Mouse (Mus musculus) embryonic facial prominence, embryonic 12.5 days (tissue): Measurements from ENCODE around the gene Adm. TPM values are rescaled to one million over a fixed set of nuclear protein-coding genes. Genes with fewer than 3 reads are reported as not detected.
A peak's percentile ranks its signal among the peaks of the same experiment; 100 is the strongest.
"Not testable (repeated sequence)": the region's sequence is repeated elsewhere in the genome, so short reads cannot be mapped to it uniquely, and the experiment has no call there.

Source experiments
- ATAC-seq: fragments of 200-750 bp; cut with Nextera tagmentation; 2 replicates; pipeline ENCODE4 v1.8.0; 2017; ENCODE audit not compliant: insufficient number of reproducible peaks, insufficient read depth, low FRiP score, low TSS enrichment
- H3K27ac ChIP-seq: fragments of 300-500 bp; sonication (generic); 2 replicates; pipeline ENCODE4 v1.5.1; 2016; ENCODE audit warnings: mild to moderate bottlenecking
- H3K27me3 ChIP-seq: fragments of 300-500 bp; sonication (generic); 2 replicates; pipeline ENCODE4 v1.6.1; 2016; ENCODE audit warnings: mild to moderate bottlenecking, moderate library complexity
- H3K36me3 ChIP-seq: fragments of 300-500 bp; sonication (generic); 2 replicates; pipeline ENCODE4 v1.6.1; 2016; ENCODE audit warnings: mild to moderate bottlenecking
- H3K4me1 ChIP-seq: fragments of 300-500 bp; sonication (generic); 2 replicates; pipeline ENCODE4 v1.6.1; 2016
- H3K4me2 ChIP-seq: fragments of 300-500 bp; sonication (generic); replicated peaks from 2 replicates; pipeline ENCODE4 v1.6.1; 2016; ENCODE audit warnings: mild to moderate bottlenecking, moderate library complexity
- H3K4me3 ChIP-seq: fragments of 300-500 bp; sonication (generic); 2 replicates; pipeline ENCODE4 v1.5.1; 2016; ENCODE audit warnings: mild to moderate bottlenecking
- H3K9ac ChIP-seq: fragments of 300-500 bp; sonication (generic); 2 replicates; pipeline ENCODE4 v1.6.1; 2016; ENCODE audit warnings: mild to moderate bottlenecking, moderate library complexity
- H3K9me3 ChIP-seq: fragments of 300-500 bp; sonication (generic); 2 replicates; pipeline ENCODE4 v1.6.1; 2016; ENCODE audit warnings: mild to moderate bottlenecking, moderate library complexity
- WGBS: fragments of 180-500 bp; shearing (Covaris S2); methylation state at CpG from one replicate; pipeline ENCODE4 v1.1.7; 2016; 5-methylcytosine and 5-hydroxymethylcytosine counted together
- polyA plus RNA-seq: library from polyadenylated mRNA; unstranded; fragments of >200 nt; fragmentation: Nextera tagmentation; extraction: Ambion mirVana; gene quantifications from 2 replicates; pipeline ENCODE4 v1.2.1, GENCODE M21; 2016

The Adm gene
- polyA plus RNA-seq: 1.9 and 2.1 TPM in 2 replicates

DNA sequence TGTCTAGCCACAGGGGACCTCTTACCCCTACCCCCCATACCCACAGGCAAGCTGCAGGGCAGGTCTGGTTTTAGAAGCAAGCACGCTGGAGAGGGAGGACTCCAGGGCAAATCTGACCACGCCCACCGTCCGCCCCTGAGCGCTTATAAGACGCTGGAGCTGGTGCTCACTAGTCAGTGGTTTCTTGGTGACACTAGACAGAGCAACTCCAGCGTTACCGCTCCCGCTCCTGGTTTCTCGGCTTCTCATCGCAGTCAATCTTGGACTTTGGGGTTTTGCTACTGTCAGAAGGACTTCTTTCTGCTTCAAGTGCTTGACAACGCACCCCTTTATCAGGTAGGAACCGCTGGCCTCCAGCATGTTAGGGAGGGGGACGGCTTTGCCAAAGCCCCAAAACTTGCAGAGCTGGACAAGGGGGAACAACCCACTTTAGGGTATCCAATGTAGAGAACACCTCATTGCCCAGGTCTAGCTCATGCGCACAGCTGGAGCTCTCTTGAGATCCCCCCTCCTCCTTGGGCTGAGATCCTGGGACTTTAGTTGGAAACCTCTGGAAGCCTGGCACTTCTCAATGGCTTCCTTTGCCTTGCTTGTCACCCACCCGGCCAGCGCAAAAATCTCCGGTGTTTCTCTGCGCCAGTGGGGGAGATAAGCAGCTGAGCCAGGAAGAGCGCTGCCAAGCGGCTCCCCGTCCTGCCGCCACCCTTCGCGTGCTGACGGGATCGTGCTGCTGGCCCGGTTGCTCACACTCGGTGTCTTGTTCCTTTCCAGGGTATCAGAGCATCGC lies at the start of gene Adm:
TSS of gene Adm (plus strand) at position 176 of the 787 bp plus-strand sequence.
- no peaks in the 10 kb centered on the region for H3K9me3 ChIP-seq
- peak within 1 kb of the TSS; percentile 38; the same call in 1 of the 2 replicates for H3K9ac ChIP-seq
- peak within 1 kb of the TSS; percentile 77 for H3K4me2 ChIP-seq
- no peak for ATAC-seq
- peaks cover 75% of the 10 kb centered on the region for H3K27me3 ChIP-seq
- peaks cover 39% of the 10 kb centered on the region for H3K4me1 ChIP-seq
- H3K36me3 ChIP-seq: no peaks in the 10 kb centered on the region
- WGBS: 1% methylated on average over 30 of the region's 30 CpGs
- peak within 1 kb of the TSS; percentile 37 for H3K4me3 ChIP-seq
- H3K27ac ChIP-seq: no peak within 1 kb of the TSS

DNA sequence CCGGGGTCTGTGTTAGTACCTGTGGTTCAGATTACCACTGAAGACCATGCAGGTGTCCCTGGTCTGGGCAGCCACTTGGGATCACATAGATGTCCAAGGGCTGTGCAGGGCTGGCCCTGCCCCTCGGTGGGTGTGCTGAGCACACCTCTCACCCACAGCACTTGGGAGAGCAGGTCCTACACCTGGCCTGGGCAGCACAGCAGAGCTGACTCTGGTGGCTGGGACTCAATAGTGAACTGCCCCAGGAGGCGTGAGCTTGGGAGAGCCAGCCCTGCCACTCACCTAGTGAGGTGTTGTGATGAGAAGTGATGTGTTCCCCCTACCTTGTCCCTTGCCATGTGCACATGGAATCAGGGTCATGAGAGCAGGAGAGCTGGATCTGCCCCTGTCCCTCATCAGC lies 43.8 kb upstream of the Adm start:
- Histone ChIP-seq H3K4me2 (no peak overlapping the region), H3K27me3 (no peaks in the 10 kb centered on the region), H3K36me3 (no peaks in the 10 kb centered on the region), H3K9me3 (no peaks in the 10 kb centered on the region), H3K4me1 (peaks cover 5% of the 10 kb centered on the region; the same call in 1 of the 2 replicates), H3K4me3 (no peak overlapping the region), H3K27ac (no peak overlapping the region), H3K9ac (no peak overlapping the region)
- 87% methylated on average over 3 of the region's 3 CpGs for WGBS
- no peak for ATAC-seq

- no peaks in the 10 kb centered on the region for H3K36me3 ChIP-seq
- no peak overlapping the region for H3K27ac ChIP-seq
- 71% methylated on average over 2 of the region's 2 CpGs for WGBS
- H3K4me1 ChIP-seq: peaks cover 5% of the 10 kb centered on the region; the same call in 1 of the 2 replicates
- peak; percentile 28; the same call in 1 of the 2 replicates for ATAC-seq
- no peaks in the 10 kb centered on the region for H3K9me3 ChIP-seq
- no peak overlapping the region for H3K4me3 ChIP-seq
- H3K4me2 ChIP-seq: no peak overlapping the region
- H3K9ac ChIP-seq: no peak overlapping the region
- H3K27me3 ChIP-seq: no peaks in the 10 kb centered on the region
These were observed 43.3 kb upstream of the Adm start for GRCm38 (mm10) chr7:110584159-110584558.

- Histone ChIP-seq H3K9me3 (no peaks in the 10 kb centered on the region), H3K9ac (no peak overlapping the region), H3K27ac (no peak overlapping the region), H3K27me3 (no peaks in the 10 kb centered on the region), H3K4me3 (no peak overlapping the region), H3K4me1 (peaks cover 5% of the 10 kb centered on the region; the same call in 1 of the 2 replicates), H3K4me2 (no peak overlapping the region), H3K36me3 (no peaks in the 10 kb centered on the region)
- 81% methylated on average over 2 of the region's 2 CpGs for WGBS
- ATAC-seq: no peak
These were observed 42.2 kb upstream of the Adm start for GRCm38 (mm10) chr7:110585250-110585649.

- ATAC-seq: no peak
- WGBS: 78% methylated on average over 1 of the region's 1 CpGs
- H3K4me2 ChIP-seq: no peak overlapping the region
- H3K4me3 ChIP-seq: no peak overlapping the region
- H3K27ac ChIP-seq: no peak overlapping the region
- H3K4me1 ChIP-seq: peaks cover 5% of the 10 kb centered on the region; the same call in 1 of the 2 replicates
- no peaks in the 10 kb centered on the region for H3K36me3 ChIP-seq
- H3K9ac ChIP-seq: no peak overlapping the region
- no peaks in the 10 kb centered on the region for H3K9me3 ChIP-seq
- no peaks in the 10 kb centered on the region for H3K27me3 ChIP-seq
These were observed 39.7 kb upstream of the Adm start for GRCm38 (mm10) chr7:110587721-110588120.

DNA sequence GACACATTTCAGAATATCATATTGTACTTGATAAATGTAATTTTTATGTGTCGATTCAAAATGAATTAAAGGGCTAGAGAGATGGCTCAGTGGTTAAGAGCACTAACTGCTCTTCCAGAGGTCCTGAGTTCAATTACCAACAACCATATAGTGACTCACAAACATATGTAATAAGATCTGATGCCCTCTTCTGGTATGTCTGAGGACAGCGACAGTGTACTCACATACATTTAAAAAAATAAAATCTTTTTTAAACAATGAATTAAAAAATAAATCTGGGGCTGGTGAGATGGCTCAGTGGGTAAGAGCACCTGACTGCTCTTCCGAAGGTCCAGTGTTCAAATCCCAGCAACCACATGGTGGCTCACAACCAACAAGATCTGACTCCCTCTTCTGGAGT lies 33.5 kb upstream of the Adm start:
- H3K4me2 ChIP-seq, H3K9ac ChIP-seq, H3K27me3 ChIP-seq, H3K4me1 ChIP-seq, H3K36me3 ChIP-seq, H3K4me3 ChIP-seq, ATAC-seq, H3K27ac ChIP-seq, H3K9me3 ChIP-seq: not testable (repeated sequence)
- WGBS: 92% methylated on average over 3 of the region's 3 CpGs

- 86% methylated on average over 1 of the region's 1 CpGs for WGBS
- Histone ChIP-seq H3K4me1 (no peaks in the 10 kb centered on the region), H3K4me2 (no peak overlapping the region), H3K4me3 (no peak overlapping the region), H3K27me3 (no peaks in the 10 kb centered on the region), H3K36me3 (no peaks in the 10 kb centered on the region), H3K9ac (no peak overlapping the region), H3K27ac (no peak overlapping the region), H3K9me3 (no peaks in the 10 kb centered on the region)
- no peak for ATAC-seq
These were observed 30.3 kb upstream of the Adm start for GRCm38 (mm10) chr7:110597141-110597540.

- Histone ChIP-seq H3K4me2 (no peak overlapping the region), H3K27me3 (no peaks in the 10 kb centered on the region), H3K4me1 (no peaks in the 10 kb centered on the region), H3K9ac (no peak overlapping the region), H3K4me3 (no peak overlapping the region), H3K36me3 (no peaks in the 10 kb centered on the region), H3K9me3 (no peaks in the 10 kb centered on the region), H3K27ac (no peak overlapping the region)
- 72% methylated on average over 4 of the region's 4 CpGs for WGBS
- no peak for ATAC-seq
These were observed 22.0 kb upstream of the Adm start for GRCm38 (mm10) chr7:110605476-110605875.

- no peaks in the 10 kb centered on the region for H3K9me3 ChIP-seq
- H3K27me3 ChIP-seq: no peaks in the 10 kb centered on the region
- H3K4me2 ChIP-seq: no peak overlapping the region
- no peak overlapping the region for H3K4me3 ChIP-seq
- H3K36me3 ChIP-seq: no peaks in the 10 kb centered on the region
- no peak for ATAC-seq
- H3K9ac ChIP-seq: no peak overlapping the region
- H3K27ac ChIP-seq: no peak overlapping the region
- H3K4me1 ChIP-seq: no peaks in the 10 kb centered on the region
- 80% methylated on average over 1 of the region's 1 CpGs for WGBS
These were observed 20.6 kb upstream of the Adm start for GRCm38 (mm10) chr7:110606906-110607305.

GRCm38 (mm10) chr7:110613381-110614132 lies 13.9 kb upstream of the Adm start:
- Histone ChIP-seq H3K27me3 (0 out of 2 replicates have a peak, but pooled peaks cover 3% of the 10 kb centered on the region), H3K9me3 (no peaks in the 10 kb centered on the region), H3K4me2 (peak overlapping the region; percentile 68), H3K4me3 (peak overlapping the region; percentile 86), H3K4me1 (peaks cover 9% of the 10 kb centered on the region), H3K9ac (peak overlapping the region; percentile 90), H3K36me3 (no peaks in the 10 kb centered on the region), H3K27ac (peak overlapping the region; percentile 96)
- 4% methylated on average over 17 of the region's 17 CpGs for WGBS
- peak; percentile 8; the same call in 1 of the 2 replicates for ATAC-seq

DNA sequence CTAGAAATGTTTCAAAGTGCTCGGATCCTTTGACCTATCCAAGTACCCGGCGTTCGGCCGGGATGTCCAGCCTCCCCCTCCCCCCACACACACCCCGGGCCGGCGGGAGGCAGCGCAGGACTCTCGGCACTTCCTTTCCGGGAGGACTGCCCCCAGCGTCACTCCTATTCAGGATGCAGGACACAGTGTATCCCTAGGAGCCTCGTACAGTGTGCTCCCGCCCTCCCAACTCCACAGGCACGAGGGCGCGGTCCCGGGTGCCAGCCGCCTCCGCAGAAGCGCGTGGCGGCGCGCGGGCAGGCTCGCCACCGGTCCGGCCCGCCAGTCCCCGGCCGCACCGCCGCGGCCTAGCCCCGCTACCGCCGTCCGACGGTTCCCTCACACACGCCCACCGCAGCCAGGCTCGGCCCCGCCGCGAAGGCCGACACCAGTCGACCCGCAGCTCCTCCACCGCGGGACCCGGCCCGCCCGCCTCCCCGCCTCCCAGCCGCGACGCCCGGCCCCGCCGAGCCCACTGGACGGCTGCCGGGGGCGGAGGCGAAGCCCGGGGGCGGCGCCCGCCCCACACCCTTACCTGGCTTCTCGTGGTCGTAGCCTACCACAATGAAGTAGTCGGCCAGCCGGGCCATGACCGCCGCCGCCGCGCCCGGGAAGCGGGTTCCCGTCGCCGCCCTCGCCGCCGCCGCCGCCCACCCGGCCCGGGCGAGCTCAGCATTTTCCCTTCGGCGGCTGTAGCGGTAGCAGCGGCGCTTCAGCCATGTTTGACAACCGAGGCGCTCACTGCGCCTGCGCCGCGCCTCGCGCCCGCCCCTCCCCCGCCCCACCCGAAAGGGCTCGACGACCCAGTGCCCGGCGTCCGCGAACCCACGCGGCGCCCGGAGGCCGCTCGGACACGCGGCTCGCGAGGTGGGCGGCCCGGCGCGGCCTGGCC lies 13.1 kb upstream of the Adm start, which contains the start of gene Sbf2:
TSS of gene Sbf2 (minus strand) at position 790 of the 931 bp plus-strand sequence.
- Histone ChIP-seq H3K4me2 (peak within 1 kb of the TSS; percentile 68), H3K27ac (peak within 1 kb of the TSS; percentile 96)
- WGBS: under 1% methylated on average over 99 of the region's 127 CpGs

More for the DNA sequence above, 13.1 kb upstream of the Adm start, which contains the start of gene Sbf2:
- Histone ChIP-seq H3K4me3 (peak within 1 kb of the TSS; percentile 86), H3K36me3 (no peaks in the 10 kb centered on the region), H3K9ac (peak within 1 kb of the TSS; percentile 90), H3K4me1 (peaks cover 9% of the 10 kb centered on the region), H3K27me3 (peaks cover 4% of the 10 kb centered on the region; the same call in 1 of the 2 replicates), H3K9me3 (no peaks in the 10 kb centered on the region)
- peak; percentile 92 for ATAC-seq
